Mouse (Mus musculus): Measurements from ENCODE around the gene H2afx.

The H2afx gene

GRCm38 (mm10) chr9:44384596-44384995, 50.1 kb downstream of the H2afx start:
- no peak for DNase-seq (ENCODE audit: low spot score)

Data from ovary, adult 18-20 months (tissue).